Mouse (Mus musculus) cerebellum, postnatal 10 days (tissue): ENCODE data around the gene Kcna5.

Experiments
- DNase-seq, 2 experiments: peaks; one replicate each; pipeline ENCODE4 v3.0.0; 2021; ENCODE audit warnings: mixed read lengths in 2 of 2

Kcna5 gene

GRCm38 (mm10) chr6:126535911-126536270 is 679 bp upstream of the Kcna5 start:
- no peak for DNase-seq

GRCm38 (mm10) chr6:126534531-126535207 is 543 bp downstream of the Kcna5 start:
- DNase-seq: peak in 1 of 2 experiments; percentile 9

- no peak for DNase-seq
Measured at GRCm38 (mm10) chr6:126531306-126531705, 3.9 kb downstream of the Kcna5 start.

GRCm38 (mm10) chr6:126530019-126530418 is 5.2 kb downstream of the Kcna5 start:
- no peak for DNase-seq

GRCm38 (mm10) chr6:126514720-126515119 is 20.5 kb downstream of the Kcna5 start:
- DNase-seq: no peak

GRCm38 (mm10) chr6:126513714-126514248 is 21.4 kb downstream of the Kcna5 start:
- DNase-seq: no peak

GRCm38 (mm10) chr6:126513154-126513553 is 22.1 kb downstream of the Kcna5 start:
- peak in 1 of 2 experiments; percentile 36 for DNase-seq

GRCm38 (mm10) chr6:126508671-126509070 is 26.5 kb downstream of the Kcna5 start:
- peak in 1 of 2 experiments; percentile 20 for DNase-seq

GRCm38 (mm10) chr6:126503920-126504319 is 31.3 kb downstream of the Kcna5 start:
- peak; percentile 36 to 45 for DNase-seq

- DNase-seq: no peak
Measured at GRCm38 (mm10) chr6:126502691-126503301, 32.4 kb downstream of the Kcna5 start.

GRCm38 (mm10) chr6:126500985-126501384 is 34.2 kb downstream of the Kcna5 start:
- peak in 1 of 2 experiments; percentile 13 for DNase-seq

GRCm38 (mm10) chr6:126500088-126500487 is 35.1 kb downstream of the Kcna5 start:
- DNase-seq: peak; percentile 90 to 94

- peak; percentile 81 to 88 for DNase-seq
Measured at GRCm38 (mm10) chr6:126497878-126498277, 37.3 kb downstream of the Kcna5 start.

- no peak for DNase-seq
Measured at GRCm38 (mm10) chr6:126497173-126497839, 37.9 kb downstream of the Kcna5 start.

- DNase-seq: no peak
Measured at GRCm38 (mm10) chr6:126487136-126487535, 48.1 kb downstream of the Kcna5 start.

- DNase-seq: no peak
Measured at GRCm38 (mm10) chr6:126484887-126485286, 50.3 kb downstream of the Kcna5 start.

- DNase-seq: peak; percentile 76 to 79
Measured at GRCm38 (mm10) chr6:126483264-126483867, 51.8 kb downstream of the Kcna5 start.
